Mouse (Mus musculus): ENCODE data around the gene Lrrk2. TPM values are rescaled to one million over a fixed set of nuclear protein-coding genes. Genes with fewer than 3 reads are reported as not detected.

The Lrrk2 gene
- polyA plus RNA-seq, 1 experiment from 2014 or later: 5.7 TPM

Other genes with a start within 250 kb of the Lrrk2 start
- 1.9 and 2.1 TPM in 2 replicates for gene Slc2a13, start 99.9 kb upstream of the Lrrk2 start, polyA plus RNA-seq (2015; fragmentation: Nextera tagmentation; extraction: Ambion mirVana)
- gene Smgc, start 165.1 kb downstream of the Lrrk2 start, polyA plus RNA-seq (2015; fragmentation: Nextera tagmentation; extraction: Ambion mirVana): 0.60 TPM in 1 of 2 replicates, not detected in the other

Data from limb, embryonic 15.5 days (tissue).